Mouse (Mus musculus): ENCODE results near the gene Gm15517. TPM values are rescaled to one million over a fixed set of nuclear protein-coding genes. Genes with fewer than 3 reads are reported as not detected.
"Not testable (repeated sequence)": the region's sequence is repeated elsewhere in the genome, so short reads cannot be mapped to it uniquely, and the experiment has no call there.

Gm15517 gene
- not detected in 2 replicates for polyA plus RNA-seq (2016; fragmentation: Nextera tagmentation; extraction: Ambion mirVana)

DNA sequence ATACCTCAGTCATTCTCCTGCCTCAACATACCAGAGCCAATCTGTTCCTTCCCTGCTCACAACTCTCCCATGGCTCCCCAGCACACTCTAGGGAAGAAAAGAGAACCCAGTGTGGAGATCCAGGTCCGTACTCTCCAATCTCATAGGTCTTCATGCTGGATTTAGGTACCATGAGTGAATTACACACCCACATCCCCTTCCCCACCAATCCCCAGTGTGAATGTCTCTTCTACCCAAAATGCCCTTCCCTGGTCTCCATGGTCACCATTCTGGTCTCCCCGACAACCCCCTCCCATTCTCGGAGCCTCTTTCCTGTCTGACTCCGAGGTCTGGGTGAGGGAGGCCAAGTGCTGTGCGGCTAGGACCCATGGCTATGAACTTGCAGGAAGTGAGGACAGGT, at the start of gene Gm15517:
Gene Gm15517, plus strand, starts transcription at position 301 of the 400 bp plus-strand sequence.
- no peak within 1 kb of the TSS for H3K9ac ChIP-seq
- peaks cover 57% of the 10 kb centered on the region for H3K27me3 ChIP-seq (replicated peaks)
- no peak for ATAC-seq
- no peaks in the 10 kb centered on the region for H3K9me3 ChIP-seq (replicated peaks)
- WGBS (ENCODE audit: insufficient replicate concordance) = 40% methylated on average over 5 of the region's 5 CpGs
- H3K4me1 ChIP-seq = peaks cover 6% of the 10 kb centered on the region
- no peak within 1 kb of the TSS for H3K27ac ChIP-seq
- H3K36me3 ChIP-seq = no peaks in the 10 kb centered on the region
- no peak within 1 kb of the TSS for H3K4me3 ChIP-seq
- H3K4me2 ChIP-seq = no peak within 1 kb of the TSS

DNA sequence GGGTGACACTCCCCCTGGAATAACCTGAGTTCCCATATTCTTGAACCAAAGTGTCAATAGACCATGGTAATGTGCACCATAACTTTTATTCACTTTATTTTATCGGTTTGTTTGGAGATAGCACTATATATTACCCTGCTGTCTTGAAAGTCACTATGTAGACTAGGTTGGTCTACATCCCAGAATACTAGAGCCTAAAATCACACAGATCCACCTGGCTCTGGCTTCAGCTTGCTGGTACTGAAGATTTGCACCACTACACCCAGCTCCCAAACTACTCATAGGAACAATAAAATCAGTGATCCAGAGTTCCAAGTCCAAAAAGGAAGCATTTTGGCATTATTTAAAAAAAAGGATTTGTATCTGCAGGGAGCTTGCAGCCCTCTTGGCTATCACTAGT, 45.6 kb upstream of the Gm15517 start, which contains the start of gene Klk1b5:
Gene Klk1b5, plus strand, starts transcription at position 301 of the 400 bp plus-strand sequence.
- no peak within 1 kb of the TSS for H3K9ac ChIP-seq
- no peaks in the 10 kb centered on the region for H3K4me1 ChIP-seq
- H3K4me2 ChIP-seq = no peak within 1 kb of the TSS
- H3K27ac ChIP-seq = no peak within 1 kb of the TSS
- H3K9me3 ChIP-seq (replicated peaks) = no peaks in the 10 kb centered on the region
- H3K27me3 ChIP-seq (replicated peaks) = peaks cover 6% of the 10 kb centered on the region; the same call in 1 of the 2 replicates
- no peaks in the 10 kb centered on the region for H3K36me3 ChIP-seq
- WGBS (ENCODE audit: insufficient replicate concordance) = 64% methylated on average over 1 of the region's 1 CpGs
- H3K4me3 ChIP-seq = no peak within 1 kb of the TSS
- no peak for ATAC-seq

DNA sequence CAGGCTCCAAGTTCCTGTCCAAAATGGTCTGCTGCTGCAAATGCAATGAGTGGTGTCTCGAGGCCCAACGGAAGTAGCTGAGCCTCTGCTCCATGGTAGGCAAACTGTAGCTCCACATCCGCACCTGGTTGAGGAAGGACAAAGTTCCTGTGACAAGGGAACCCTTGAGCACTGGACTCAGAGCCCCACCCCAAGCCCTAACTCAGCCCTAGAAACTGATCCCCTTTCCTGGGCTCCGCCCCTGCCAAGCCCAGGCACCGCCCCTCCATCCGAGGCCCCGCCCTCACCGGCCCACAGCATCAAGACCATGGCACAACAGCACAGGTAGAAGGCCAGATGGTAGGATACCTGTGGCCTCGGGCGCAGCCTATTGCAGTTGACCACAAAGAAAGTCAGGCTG, 39.6 kb upstream of the Gm15517 start:
- peak; percentile 52; the same call in 1 of the 2 replicates for ATAC-seq
- H3K9ac ChIP-seq; H3K4me1 ChIP-seq; H3K27me3 ChIP-seq (replicated peaks); H3K4me3 ChIP-seq; H3K9me3 ChIP-seq (replicated peaks); H3K36me3 ChIP-seq; H3K27ac ChIP-seq: not testable (repeated sequence)
- WGBS (ENCODE audit: insufficient replicate concordance) = 47% methylated on average over 9 of the region's 10 CpGs
- peak overlapping the region; percentile 3; the same call in 1 of the 2 replicates for H3K4me2 ChIP-seq

DNA sequence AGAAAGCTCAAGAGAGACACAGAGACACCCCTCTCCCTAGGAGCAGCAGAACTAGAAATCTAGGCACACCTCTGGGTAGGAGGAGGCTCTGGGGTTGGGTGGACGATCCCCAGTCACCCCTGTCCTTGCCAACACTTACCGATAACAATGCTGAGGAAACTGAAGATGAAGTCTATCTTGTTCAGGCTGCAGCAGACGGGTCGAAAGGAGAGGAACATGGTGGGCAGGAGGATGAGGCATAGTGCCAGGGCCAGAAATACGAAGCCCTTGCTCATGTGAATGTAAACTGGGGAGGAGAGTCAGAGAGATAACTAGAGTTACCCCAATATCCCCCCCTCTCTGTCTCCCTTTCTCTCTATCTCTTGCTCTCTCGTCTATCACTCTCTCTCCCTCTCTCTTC, 38.9 kb upstream of the Gm15517 start:
- H3K27ac ChIP-seq; H3K4me1 ChIP-seq; H3K4me2 ChIP-seq; H3K4me3 ChIP-seq; H3K9ac ChIP-seq; ATAC-seq; H3K27me3 ChIP-seq (replicated peaks); H3K36me3 ChIP-seq; H3K9me3 ChIP-seq (replicated peaks): not testable (repeated sequence)
- 51% methylated on average over 6 of the region's 6 CpGs for WGBS (ENCODE audit: insufficient replicate concordance)

DNA sequence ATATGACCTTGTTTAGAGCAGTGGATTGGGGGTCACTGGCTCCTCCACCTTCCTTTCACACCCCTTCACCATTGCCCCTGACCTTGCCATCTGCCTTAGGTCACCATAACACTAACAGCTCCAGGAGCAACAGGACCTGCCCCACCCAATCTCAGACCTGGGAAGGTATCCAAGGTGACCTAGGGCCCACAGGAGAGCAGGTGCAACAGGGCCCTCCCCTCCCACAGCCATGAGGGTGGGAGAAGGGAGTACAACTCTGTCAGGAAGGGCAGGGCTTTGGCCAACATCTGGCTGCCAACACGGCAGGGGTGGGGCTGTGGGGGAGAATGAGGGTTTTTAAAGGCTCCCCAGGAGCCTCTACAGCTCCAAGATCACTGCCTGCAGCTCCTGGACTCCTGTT, 36.2 kb upstream of the Gm15517 start, which contains the start of gene Klk1:
Gene Klk1, plus strand, starts transcription at position 285 of the 400 bp plus-strand sequence.
- 29% methylated on average over 1 of the region's 1 CpGs for WGBS (ENCODE audit: insufficient replicate concordance)
- no peak for ATAC-seq
- no peaks in the 10 kb centered on the region for H3K36me3 ChIP-seq
- H3K9ac ChIP-seq = no peak within 1 kb of the TSS
- H3K27me3 ChIP-seq (replicated peaks) = peaks cover 3% of the 10 kb centered on the region; the same call in 1 of the 2 replicates
- H3K4me2 ChIP-seq = no peak within 1 kb of the TSS
- peaks cover 4% of the 10 kb centered on the region; the same call in 1 of the 2 replicates for H3K4me1 ChIP-seq
- H3K9me3 ChIP-seq (replicated peaks) = no peaks in the 10 kb centered on the region
- no peak within 1 kb of the TSS for H3K4me3 ChIP-seq
- H3K27ac ChIP-seq = no peak within 1 kb of the TSS

DNA sequence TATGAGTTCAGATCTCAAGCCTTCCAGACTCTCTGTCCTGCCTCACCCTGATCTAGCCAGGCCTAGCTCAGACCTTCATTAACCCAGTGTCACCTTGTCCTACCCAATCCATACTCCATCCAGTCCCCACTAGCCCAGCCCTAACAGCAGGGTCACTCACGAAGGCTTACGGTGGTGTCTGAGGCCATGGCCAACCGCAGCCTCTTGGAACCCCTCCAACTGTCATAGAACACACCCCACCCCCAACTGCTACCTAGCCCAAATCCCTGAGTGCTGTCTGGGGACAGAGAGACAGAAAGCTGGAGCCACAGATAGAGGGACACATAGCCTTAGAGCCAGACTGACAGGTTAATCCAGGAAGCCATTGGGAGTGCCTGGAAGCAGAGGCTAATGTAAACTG, 25.3 kb upstream of the Gm15517 start, which contains the start of gene Gm36864:
Gene Gm36864, plus strand, starts transcription at position 269 of the 400 bp plus-strand sequence.
- ATAC-seq = no peak
- Histone ChIP-seq H3K9ac (no peak within 1 kb of the TSS), H3K9me3 (replicated peaks) (no peaks in the 10 kb centered on the region), H3K27ac (no peak within 1 kb of the TSS), H3K36me3 (no peaks in the 10 kb centered on the region), H3K4me3 (no peak within 1 kb of the TSS), H3K27me3 (replicated peaks) (peaks cover 7% of the 10 kb centered on the region; the same call in 1 of the 2 replicates), H3K4me2 (no peak within 1 kb of the TSS), H3K4me1 (peaks cover 12% of the 10 kb centered on the region)
- WGBS (ENCODE audit: insufficient replicate concordance) = 75% methylated on average over 3 of the region's 3 CpGs

DNA sequence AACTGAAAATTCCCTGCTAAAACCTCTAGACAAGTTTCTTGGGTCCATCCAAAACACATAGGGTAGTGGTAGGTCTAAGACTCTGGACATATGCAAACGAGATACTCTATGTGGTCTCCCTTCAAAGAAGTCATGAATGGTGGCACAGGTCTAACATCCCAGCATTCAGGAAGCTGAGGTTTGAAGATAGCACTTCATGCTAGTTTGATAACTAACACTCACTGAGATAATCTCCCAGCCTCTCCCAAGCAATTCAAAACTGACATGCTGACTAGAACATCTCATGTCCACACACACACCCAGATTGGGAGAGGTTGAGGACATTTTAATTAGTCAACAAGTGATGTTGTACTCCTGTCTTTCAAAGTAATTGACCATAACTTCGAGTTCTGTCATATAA, 21.3 kb upstream of the Gm15517 start:
- WGBS (ENCODE audit: insufficient replicate concordance) = 16% methylated on average over 2 of the region's 2 CpGs
- Histone ChIP-seq H3K36me3 (no peaks in the 10 kb centered on the region), H3K9me3 (replicated peaks) (no peaks in the 10 kb centered on the region), H3K27ac (no peak overlapping the region), H3K4me1 (peaks cover 16% of the 10 kb centered on the region), H3K4me2 (no peak overlapping the region), H3K4me3 (no peak overlapping the region), H3K9ac (no peak overlapping the region), H3K27me3 (replicated peaks) (peaks cover 7% of the 10 kb centered on the region; the same call in 1 of the 2 replicates)
- ATAC-seq = no peak

DNA sequence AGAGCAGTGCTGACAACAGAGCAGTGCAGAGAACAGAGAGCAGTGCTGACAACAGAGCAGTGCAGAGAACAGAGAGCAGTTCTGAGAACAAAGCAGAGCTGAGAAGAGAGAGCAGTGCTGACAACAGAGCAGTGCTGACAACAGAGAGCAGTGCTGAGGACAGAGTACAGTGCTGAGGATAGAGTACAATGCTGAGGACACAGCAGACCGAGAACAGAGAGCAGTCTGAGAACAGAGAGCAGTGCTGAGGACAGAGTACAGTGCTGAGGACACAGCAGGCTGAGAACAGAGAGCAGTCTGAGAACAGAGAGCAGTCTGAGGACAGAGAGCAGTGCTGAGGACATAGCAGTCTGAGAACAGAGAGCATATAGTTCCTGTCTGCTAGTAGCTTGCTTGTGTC, 20.5 kb upstream of the Gm15517 start:
- H3K27me3 ChIP-seq (replicated peaks) = peaks cover 6% of the 10 kb centered on the region; the same call in 1 of the 2 replicates
- WGBS (ENCODE audit: insufficient replicate concordance) = 25% methylated on average over 1 of the region's 1 CpGs
- no peak for ATAC-seq
- H3K27ac ChIP-seq = no peak overlapping the region
- no peak overlapping the region for H3K4me3 ChIP-seq
- no peak overlapping the region for H3K9ac ChIP-seq
- H3K4me1 ChIP-seq = peaks cover 24% of the 10 kb centered on the region
- H3K9me3 ChIP-seq (replicated peaks) = no peaks in the 10 kb centered on the region
- H3K4me2 ChIP-seq = no peak overlapping the region
- H3K36me3 ChIP-seq = no peaks in the 10 kb centered on the region

DNA sequence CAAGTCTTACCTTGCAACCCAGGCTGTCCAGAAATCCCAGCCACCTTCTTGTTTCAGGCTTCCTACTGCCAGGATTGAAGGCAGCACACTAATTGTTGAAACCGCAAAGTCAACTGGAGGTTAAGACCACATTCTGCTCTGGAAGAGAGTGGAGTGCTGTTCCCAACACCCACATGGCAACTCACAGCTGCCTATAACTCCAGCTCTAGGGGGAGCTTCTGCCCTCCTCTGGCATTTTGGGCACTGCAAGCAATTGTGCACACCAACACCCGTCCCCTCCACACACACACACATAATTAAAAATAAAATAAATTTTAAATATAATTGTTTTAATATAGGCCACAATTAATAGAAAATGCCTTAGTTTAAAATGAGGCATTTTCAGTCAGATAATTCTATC, 20.1 kb upstream of the Gm15517 start:
- Histone ChIP-seq H3K27ac (no peak overlapping the region), H3K4me3 (no peak overlapping the region), H3K4me1 (peaks cover 25% of the 10 kb centered on the region), H3K27me3 (replicated peaks) (peaks cover 4% of the 10 kb centered on the region; the same call in 1 of the 2 replicates), H3K4me2 (no peak overlapping the region), H3K9me3 (replicated peaks) (no peaks in the 10 kb centered on the region), H3K9ac (no peak overlapping the region), H3K36me3 (no peaks in the 10 kb centered on the region)
- 45% methylated on average over 2 of the region's 2 CpGs for WGBS (ENCODE audit: insufficient replicate concordance)
- ATAC-seq = no peak

DNA sequence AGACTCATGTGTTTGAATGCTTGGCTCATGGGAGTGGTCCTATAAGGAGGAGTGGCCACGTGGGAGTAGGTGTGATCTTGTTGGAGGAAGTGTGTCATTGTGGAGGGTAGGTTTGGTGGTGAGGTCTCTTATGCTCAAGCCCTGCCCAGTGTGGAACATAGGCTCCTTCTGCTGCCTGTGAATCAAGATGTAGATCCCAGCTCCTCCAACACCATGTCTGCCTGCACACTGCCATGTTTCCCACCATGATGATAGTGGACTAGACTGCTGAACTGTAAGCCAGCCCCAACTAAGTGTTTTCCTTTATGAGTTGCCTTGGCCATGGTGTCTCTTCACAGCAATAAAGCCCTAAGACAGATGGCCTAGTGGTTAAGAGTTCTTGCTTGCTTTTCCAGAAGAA, 17.2 kb upstream of the Gm15517 start:
- H3K4me3 ChIP-seq = no peak overlapping the region
- peaks cover 14% of the 10 kb centered on the region for H3K36me3 ChIP-seq
- no peak overlapping the region for H3K4me2 ChIP-seq
- H3K27me3 ChIP-seq (replicated peaks) = no peaks in the 10 kb centered on the region; the same call in 1 of the 2 replicates
- no peak overlapping the region for H3K9ac ChIP-seq
- peaks cover 45% of the 10 kb centered on the region for H3K4me1 ChIP-seq
- H3K27ac ChIP-seq = no peak overlapping the region
- WGBS (ENCODE audit: insufficient replicate concordance) = 38% methylated on average over 1 of the region's 1 CpGs
- ATAC-seq = no peak
- no peaks in the 10 kb centered on the region for H3K9me3 ChIP-seq (replicated peaks)

DNA sequence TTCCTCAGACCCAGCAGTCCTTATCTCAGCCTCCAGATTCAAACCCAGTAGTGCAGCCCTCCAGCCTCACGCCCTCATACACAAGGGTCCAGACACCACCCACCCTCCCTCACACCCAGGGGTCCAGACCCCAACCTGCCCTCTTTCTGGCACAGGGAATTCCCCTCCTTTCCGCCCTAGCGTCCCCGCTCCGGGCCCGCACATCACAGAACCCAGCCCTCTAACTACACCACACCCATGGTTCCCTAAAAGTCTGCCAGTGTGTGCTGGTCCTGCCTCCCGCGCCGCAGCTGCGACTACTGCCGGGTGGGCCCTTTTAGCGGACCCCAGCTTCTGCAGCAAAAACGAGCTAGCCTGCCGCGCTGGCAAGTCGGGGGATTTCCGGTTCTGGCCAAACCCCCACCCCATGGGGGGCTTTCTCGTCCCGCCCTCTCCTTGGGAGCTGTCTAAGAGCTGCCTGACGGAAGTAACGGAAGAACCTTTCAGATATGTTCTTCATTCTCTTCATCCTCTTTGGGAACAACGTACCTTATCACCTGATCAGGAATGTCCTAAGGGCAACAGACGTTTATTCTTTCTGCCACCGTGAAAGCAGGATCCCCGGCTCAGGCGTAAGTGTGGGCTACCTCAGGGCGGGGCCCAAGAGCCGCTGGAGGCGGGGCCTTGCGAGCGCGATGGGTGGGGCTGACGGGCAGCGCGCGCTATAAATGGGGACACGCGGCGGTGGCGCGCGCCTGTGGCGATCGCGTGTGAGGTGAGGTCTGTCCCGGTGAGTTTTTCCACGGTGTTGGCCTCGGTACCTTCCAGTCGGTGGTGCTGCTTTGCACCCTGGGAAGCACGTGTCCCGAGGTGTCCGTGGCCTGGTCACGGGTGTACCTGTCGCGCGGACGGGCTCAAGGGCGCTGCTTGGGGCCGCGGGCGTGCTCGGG, 14.9 kb upstream of the Gm15517 start, which contains the start of the genes 1700028J19Rik and 2410002F23Rik:
Gene 1700028J19Rik, minus strand, starts transcription at position 641 of the 929 bp plus-strand sequence.
Gene 2410002F23Rik, plus strand, starts transcription at position 668 of the 929 bp plus-strand sequence.
- Histone ChIP-seq H3K27me3 (replicated peaks) (no peaks in the 10 kb centered on the region; the same call in 1 of the 2 replicates), H3K4me3 (peak within 1 kb of the TSS; percentile 93), H3K9me3 (replicated peaks) (no peaks in the 10 kb centered on the region), H3K4me2 (peak within 1 kb of the TSS; percentile 79), H3K36me3 (peaks cover 36% of the 10 kb centered on the region), H3K9ac (peak within 1 kb of the TSS; percentile 89), H3K27ac (peak within 1 kb of the TSS; percentile 79), H3K4me1 (peaks cover 43% of the 10 kb centered on the region)
- under 1% methylated on average over 62 of the region's 62 CpGs for WGBS (ENCODE audit: insufficient replicate concordance)
- peak; percentile 83 for ATAC-seq

DNA sequence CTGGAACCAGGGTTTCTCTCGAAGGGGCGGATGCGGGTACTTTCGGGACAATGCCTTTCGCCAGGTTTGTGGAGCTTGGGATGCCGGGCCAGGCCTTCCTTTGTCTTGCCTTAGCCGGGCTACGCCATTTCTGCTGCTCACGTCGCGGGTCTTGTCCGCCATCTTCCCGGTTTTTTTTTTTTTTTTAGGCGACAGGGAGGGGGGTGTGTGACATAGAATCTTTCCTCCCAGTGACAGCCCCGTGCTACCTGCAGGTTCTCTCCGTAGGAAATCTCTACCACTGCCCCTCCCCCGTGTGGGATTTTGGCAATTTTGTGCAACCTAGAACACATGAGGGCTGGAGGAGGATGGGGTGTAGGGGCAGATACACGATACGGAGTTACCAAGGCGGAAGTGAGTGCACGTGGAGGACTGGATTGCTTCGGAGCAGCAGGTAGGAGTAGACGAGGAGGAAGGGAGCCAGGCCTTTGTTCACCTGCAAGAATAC, 14.2 kb upstream of the Gm15517 start:
- Histone ChIP-seq H3K27ac (peak overlapping the region; percentile 79), H3K9me3 (replicated peaks) (no peaks in the 10 kb centered on the region), H3K9ac (peak overlapping the region; percentile 89), H3K4me2 (peak overlapping the region; percentile 79), H3K4me1 (peaks cover 43% of the 10 kb centered on the region), H3K4me3 (peak overlapping the region; percentile 93), H3K36me3 (peaks cover 43% of the 10 kb centered on the region), H3K27me3 (replicated peaks) (no peaks in the 10 kb centered on the region; the same call in 1 of the 2 replicates)
- peak; percentile 1; the same call in 1 of the 2 replicates for ATAC-seq
- WGBS (ENCODE audit: insufficient replicate concordance) = 0% methylated on average over 23 of the region's 23 CpGs

All from liver, embryonic 12.5 days (tissue).